Mouse (Mus musculus) heart, embryonic 16.5 days (tissue): ENCODE results near the gene Zranb1. TPM values are rescaled to one million over a fixed set of nuclear protein-coding genes. Genes with fewer than 3 reads are reported as not detected.

ENCODE experiments used
- ATAC-seq: fragments of 200-750 bp; cut with Nextera tagmentation; replicated peaks from 2 replicates; pipeline ENCODE4 v1.8.0; 2017; ENCODE audit warnings: moderate number of reproducible peaks; ENCODE audit not compliant: insufficient read depth, low FRiP score; ENCODE audit errors: extremely low read depth
- H3K27ac ChIP-seq: fragments of 300-500 bp; sonication (generic); 2 replicates; pipeline ENCODE4 v1.5.1; 2014; ENCODE audit warnings: mild to moderate bottlenecking, low read length, control low read depth, moderate library complexity
- H3K27me3 ChIP-seq: fragments of 300-500 bp; sonication (generic); 2 replicates; pipeline ENCODE4 v1.6.1; 2014; ENCODE audit warnings: low read length, mixed read lengths; ENCODE audit not compliant: control insufficient read depth, insufficient read depth
- H3K36me3 ChIP-seq: fragments of 300-500 bp; sonication (generic); 2 replicates; pipeline ENCODE4 v1.6.1; 2014; ENCODE audit not compliant: control insufficient read depth, insufficient read depth
- H3K4me1 ChIP-seq: fragments of 300-500 bp; sonication (generic); 2 replicates; pipeline ENCODE4 v1.6.1; 2014; ENCODE audit warnings: low read length, mixed read lengths; ENCODE audit not compliant: control insufficient read depth, insufficient read depth
- H3K4me2 ChIP-seq: fragments of 300-500 bp; sonication (generic); 2 replicates; pipeline ENCODE4 v1.6.1; 2014; ENCODE audit warnings: low read depth, mild to moderate bottlenecking, control low read depth, low read length
- H3K4me3 ChIP-seq: fragments of 300-500 bp; sonication (generic); 2 replicates; pipeline ENCODE4 v1.5.1; 2014; ENCODE audit warnings: mild to moderate bottlenecking, control low read depth, low read length
- H3K9ac ChIP-seq: fragments of 300-500 bp; sonication (generic); 2 replicates; pipeline ENCODE4 v1.6.1; 2014; ENCODE audit warnings: low read length, control low read depth
- H3K9me3 ChIP-seq: fragments of 300-500 bp; sonication (generic); replicated peaks from 2 replicates; pipeline ENCODE4 v1.6.1; 2016; ENCODE audit warnings: low read length; ENCODE audit not compliant: control insufficient read depth
- WGBS: fragments of 180-500 bp; shearing (Covaris S2); extraction: QIAGEN DNeasy Blood & Tissue Kit; methylation state at CpG from one replicate; pipeline ENCODE4 v1.1.7; 2014; 5-methylcytosine and 5-hydroxymethylcytosine counted together
- polyA plus RNA-seq: library from polyadenylated mRNA; unstranded; fragments of >200 nt; fragmentation: Nextera tagmentation; extraction: Ambion mirVana; gene quantifications from 2 replicates; pipeline ENCODE4 v1.2.1, GENCODE M21; 2015

Gene Zranb1
- polyA plus RNA-seq, 1 experiment from 2014 or later, result 7.0 TPM

- no peaks in the 10 kb centered on the region for H3K9me3 ChIP-seq
- no peaks in the 10 kb centered on the region for H3K27me3 ChIP-seq
- no peak overlapping the region for H3K4me2 ChIP-seq
- no peaks in the 10 kb centered on the region for H3K36me3 ChIP-seq
- H3K4me3 ChIP-seq, result no peak overlapping the region
- 76% methylated on average over 5 of the region's 5 CpGs for WGBS
- H3K4me1 ChIP-seq, result peaks cover 17% of the 10 kb centered on the region
- no peak overlapping the region for H3K27ac ChIP-seq
- ATAC-seq, result no peak
- no peak overlapping the region for H3K9ac ChIP-seq
Measured at GRCm38 (mm10) chr7:132891561-132892310, 39.2 kb upstream of the Zranb1 start.

GRCm38 (mm10) chr7:132892311-132892661, 38.7 kb upstream of the Zranb1 start:
- H3K9me3 ChIP-seq, result 0 out of 2 replicates have a peak, but pooled peaks cover 2% of the 10 kb centered on the region
- no peak for ATAC-seq
- H3K4me3 ChIP-seq, result no peak overlapping the region
- H3K4me1 ChIP-seq, result peaks cover 17% of the 10 kb centered on the region
- H3K27ac ChIP-seq, result no peak overlapping the region
- no peaks in the 10 kb centered on the region for H3K36me3 ChIP-seq
- H3K27me3 ChIP-seq, result no peaks in the 10 kb centered on the region
- no peak overlapping the region for H3K9ac ChIP-seq
- 56% methylated on average over 4 of the region's 4 CpGs for WGBS
- H3K4me2 ChIP-seq, result no peak overlapping the region

GRCm38 (mm10) chr7:132892806-132893205, 38.1 kb upstream of the Zranb1 start:
- no peak overlapping the region for H3K27ac ChIP-seq
- no peak overlapping the region for H3K4me2 ChIP-seq
- ATAC-seq, result no peak
- 0 out of 2 replicates have a peak, but pooled peaks cover 2% of the 10 kb centered on the region for H3K9me3 ChIP-seq
- H3K4me3 ChIP-seq, result no peak overlapping the region
- no peaks in the 10 kb centered on the region for H3K36me3 ChIP-seq
- no peaks in the 10 kb centered on the region for H3K27me3 ChIP-seq
- 70% methylated on average over 7 of the region's 7 CpGs for WGBS
- no peak overlapping the region for H3K9ac ChIP-seq
- H3K4me1 ChIP-seq, result peaks cover 17% of the 10 kb centered on the region

- ATAC-seq, result no peak
- no peaks in the 10 kb centered on the region for H3K27me3 ChIP-seq
- H3K36me3 ChIP-seq, result no peaks in the 10 kb centered on the region
- no peak overlapping the region for H3K4me2 ChIP-seq
- no peak overlapping the region for H3K4me3 ChIP-seq
- H3K27ac ChIP-seq, result no peak overlapping the region
- 72% methylated on average over 1 of the region's 1 CpGs for WGBS
- no peak overlapping the region for H3K9ac ChIP-seq
- H3K4me1 ChIP-seq, result peaks cover 17% of the 10 kb centered on the region
- 0 out of 2 replicates have a peak, but pooled peaks cover 2% of the 10 kb centered on the region for H3K9me3 ChIP-seq
Measured at GRCm38 (mm10) chr7:132893336-132893735, 37.6 kb upstream of the Zranb1 start.

GRCm38 (mm10) chr7:132894841-132895555, 35.9 kb upstream of the Zranb1 start:
- H3K4me3 ChIP-seq, result no peak overlapping the region
- 44% methylated on average over 7 of the region's 7 CpGs for WGBS
- H3K9ac ChIP-seq, result no peak overlapping the region
- H3K4me2 ChIP-seq, result no peak overlapping the region
- peak; percentile 55; the same call in 1 of the 2 replicates for ATAC-seq
- 0 out of 2 replicates have a peak, but pooled peaks cover 2% of the 10 kb centered on the region for H3K9me3 ChIP-seq
- H3K4me1 ChIP-seq, result peaks cover 17% of the 10 kb centered on the region
- H3K27ac ChIP-seq, result peak overlapping the region; percentile 87
- H3K27me3 ChIP-seq, result no peaks in the 10 kb centered on the region
- H3K36me3 ChIP-seq, result no peaks in the 10 kb centered on the region

GRCm38 (mm10) chr7:132896206-132896815, 34.6 kb upstream of the Zranb1 start:
- Histone ChIP-seq H3K27me3 (no peaks in the 10 kb centered on the region), H3K36me3 (no peaks in the 10 kb centered on the region), H3K9me3 (0 out of 2 replicates have a peak, but pooled peaks cover 2% of the 10 kb centered on the region), H3K4me3 (no peak overlapping the region), H3K4me2 (peak overlapping the region; percentile 12; the same call in 1 of the 2 replicates), H3K4me1 (peaks cover 25% of the 10 kb centered on the region), H3K9ac (no peak overlapping the region), H3K27ac (peak overlapping the region; percentile 87)
- 63% methylated on average over 9 of the region's 9 CpGs for WGBS
- ATAC-seq, result no peak

- Histone ChIP-seq H3K27me3 (no peaks in the 10 kb centered on the region), H3K9me3 (0 out of 2 replicates have a peak, but pooled peaks cover 2% of the 10 kb centered on the region), H3K36me3 (no peaks in the 10 kb centered on the region), H3K4me1 (peaks cover 29% of the 10 kb centered on the region), H3K27ac (no peak overlapping the region), H3K9ac (no peak overlapping the region), H3K4me2 (no peak overlapping the region), H3K4me3 (no peak overlapping the region)
- no peak for ATAC-seq
- WGBS, result 89% methylated on average over 10 of the region's 10 CpGs
Measured at GRCm38 (mm10) chr7:132897258-132897657, 33.7 kb upstream of the Zranb1 start.

- H3K27me3 ChIP-seq, result no peaks in the 10 kb centered on the region
- ATAC-seq, result no peak
- no peak overlapping the region for H3K9ac ChIP-seq
- H3K4me3 ChIP-seq, result no peak overlapping the region
- WGBS, result 83% methylated on average over 2 of the region's 2 CpGs
- H3K4me2 ChIP-seq, result no peak overlapping the region
- H3K27ac ChIP-seq, result no peak overlapping the region
- H3K36me3 ChIP-seq, result no peaks in the 10 kb centered on the region
- 0 out of 2 replicates have a peak, but pooled peaks cover 2% of the 10 kb centered on the region for H3K9me3 ChIP-seq
- H3K4me1 ChIP-seq, result peaks cover 29% of the 10 kb centered on the region
Measured at GRCm38 (mm10) chr7:132898234-132898633, 32.7 kb upstream of the Zranb1 start.
